Mouse (Mus musculus) stomach, postnatal 0 days (tissue): Measurements from ENCODE around the gene Spata2. TPM values are rescaled to one million over a fixed set of nuclear protein-coding genes. Genes with fewer than 3 reads are reported as not detected.

Experiments used
- ATAC-seq: fragments of 200-750 bp; cut with Nextera tagmentation; 2 replicates; pipeline ENCODE4 v1.8.0; 2017; ENCODE audit not compliant: low FRiP score, low TSS enrichment
- DNase-seq: peaks from one replicate; pipeline ENCODE4 v3.0.0-alpha.2; 2016; ENCODE audit warnings: low spot score
- H3K27ac ChIP-seq: fragments of 300-500 bp; sonication (generic); replicated peaks from 2 replicates; pipeline ENCODE4 v1.5.1; 2014; ENCODE audit warnings: mild to moderate bottlenecking, control low read depth
- H3K27me3 ChIP-seq: fragments of 300-500 bp; sonication (generic); 2 replicates; pipeline ENCODE4 v1.6.1; 2014; ENCODE audit warnings: low read length; ENCODE audit not compliant: control insufficient read depth, insufficient read depth
- H3K36me3 ChIP-seq: fragments of 300-500 bp; sonication (generic); 2 replicates; pipeline ENCODE4 v1.6.1; 2014; ENCODE audit warnings: low read length, mixed read lengths; ENCODE audit not compliant: control insufficient read depth, insufficient read depth
- H3K4me1 ChIP-seq: fragments of 300-500 bp; sonication (generic); replicated peaks from 2 replicates; pipeline ENCODE4 v1.6.1; 2014; ENCODE audit warnings: antibody characterized with exemption; ENCODE audit not compliant: control insufficient read depth, insufficient read depth
- H3K4me2 ChIP-seq: fragments of 300-500 bp; sonication (generic); replicated peaks from 2 replicates; pipeline ENCODE4 v1.6.1; 2014; ENCODE audit warnings: low read depth, mild to moderate bottlenecking, control low read depth, moderate library complexity
- H3K4me3 ChIP-seq: fragments of 300-500 bp; sonication (generic); 2 replicates; pipeline ENCODE4 v1.5.1; 2014; ENCODE audit warnings: low read depth, low read length, control low read depth
- H3K9ac ChIP-seq: fragments of 300-500 bp; sonication (generic); 2 replicates; pipeline ENCODE4 v1.6.1; 2014; ENCODE audit warnings: mild to moderate bottlenecking, low read length, control low read depth, mixed read lengths
- H3K9me3 ChIP-seq: fragments of 300-500 bp; sonication (generic); 2 replicates; pipeline ENCODE4 v1.6.1; 2016; ENCODE audit warnings: low read length; ENCODE audit not compliant: control insufficient read depth
- CTCF ChIP-seq: IDR thresholded peaks from 2 replicates; pipeline ENCODE4 v1.5.1; 2016; ENCODE audit warnings: antibody characterized with exemption, low read depth, mild to moderate bottlenecking, moderate library complexity
- EP300 ChIP-seq: optimal IDR thresholded peaks from 2 replicates; pipeline ENCODE3; 2016; ENCODE audit warnings: antibody characterized with exemption
- WGBS: fragments of 180-500 bp; shearing (Covaris S2); extraction: QIAGEN DNeasy Blood & Tissue Kit; methylation state at CpG from one replicate; pipeline ENCODE4 v1.1.7; 2014; 5-methylcytosine and 5-hydroxymethylcytosine counted together
- polyA plus RNA-seq: library from polyadenylated mRNA; unstranded; fragments of >200 nt; fragmentation: Nextera tagmentation; extraction: Ambion mirVana; gene quantifications from 2 replicates; pipeline ENCODE4 v1.2.1, GENCODE M21; 2015

Spata2 gene
- polyA plus RNA-seq, 1 experiment from 2014 or later = 9.4 TPM

DNA sequence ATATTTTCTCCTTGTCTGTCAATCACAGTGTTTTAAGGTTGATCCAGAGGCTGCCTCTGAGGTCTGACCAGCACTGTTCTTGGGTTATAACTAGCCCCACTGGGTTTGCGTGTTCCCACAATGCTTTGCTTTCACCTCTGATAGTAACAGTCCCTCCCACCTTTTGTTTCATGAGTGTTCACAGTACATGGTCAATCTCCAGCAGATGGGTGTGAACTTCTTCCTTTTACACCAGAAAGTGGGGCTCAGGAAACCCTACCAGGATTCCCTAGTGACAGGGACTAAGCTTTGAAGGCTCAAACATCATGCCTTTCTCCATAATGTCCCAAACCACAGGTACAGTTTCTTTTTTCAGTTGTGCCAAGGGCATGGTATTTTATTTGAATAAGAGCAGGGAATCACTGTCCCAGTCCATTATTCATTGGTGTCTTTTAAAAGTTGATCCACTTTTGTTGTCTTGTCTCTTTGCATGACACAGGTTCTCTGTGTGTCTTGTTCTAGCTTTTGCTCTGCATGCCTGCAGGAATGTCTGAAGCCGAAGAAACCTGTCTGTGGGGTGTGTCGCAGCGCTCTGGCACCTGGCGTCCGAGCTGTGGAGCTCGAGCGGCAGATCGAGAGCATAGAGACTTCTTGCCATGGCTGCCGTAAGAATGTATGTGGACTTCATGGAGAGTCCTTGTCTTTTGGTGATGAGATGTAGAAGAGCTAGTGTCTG is 14.0 kb upstream of the Spata2 start:
- no peaks in the 10 kb centered on the region for H3K9me3 ChIP-seq
- H3K4me2 ChIP-seq = no peak overlapping the region
- TF ChIP-seq CTCF (no peak), EP300 (no peak)
- DNase-seq = no peak
- H3K27ac ChIP-seq = no peak overlapping the region
- no peak for ATAC-seq
- no peak overlapping the region for H3K4me3 ChIP-seq
- H3K27me3 ChIP-seq = no peaks in the 10 kb centered on the region
- H3K9ac ChIP-seq = no peak overlapping the region
- peaks cover 7% of the 10 kb centered on the region; the same call in 1 of the 2 replicates for H3K36me3 ChIP-seq
- peaks cover 2% of the 10 kb centered on the region; the same call in 1 of the 2 replicates for H3K4me1 ChIP-seq
- WGBS = 81% methylated on average over 10 of the region's 10 CpGs

DNA sequence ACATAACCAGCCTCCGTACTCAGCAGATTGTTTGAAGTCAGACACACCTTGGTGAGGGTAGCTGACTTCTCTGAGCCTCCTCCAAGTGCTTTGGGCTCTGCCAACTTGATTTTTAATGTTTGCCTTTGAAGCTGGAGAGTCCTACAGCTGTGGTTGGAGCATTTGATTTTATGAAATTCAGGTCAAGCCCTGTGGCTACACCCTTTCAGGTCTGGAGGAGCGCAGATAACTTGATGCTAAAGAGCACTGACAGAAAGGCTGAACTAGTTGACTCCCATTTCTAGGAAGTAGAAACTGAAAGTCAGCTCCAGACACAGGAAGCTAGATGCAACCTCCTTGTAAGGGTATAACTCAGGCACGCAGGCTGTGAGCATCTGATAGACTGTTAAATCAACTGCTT is 12.4 kb upstream of the Spata2 start:
- Histone ChIP-seq H3K4me1 (peaks cover 2% of the 10 kb centered on the region; the same call in 1 of the 2 replicates), H3K27me3 (no peaks in the 10 kb centered on the region), H3K4me2 (peak overlapping the region; percentile 89), H3K4me3 (no peak overlapping the region), H3K27ac (peak overlapping the region; percentile 65), H3K9me3 (no peaks in the 10 kb centered on the region), H3K36me3 (peaks cover 1% of the 10 kb centered on the region; the same call in 1 of the 2 replicates), H3K9ac (no peak overlapping the region)
- WGBS = 52% methylated on average over 3 of the region's 3 CpGs
- DNase-seq (peak; percentile 21), ATAC-seq (peak; percentile 10; the same call in 1 of the 2 replicates)
- no peak for TF ChIP-seq CTCF

DNA sequence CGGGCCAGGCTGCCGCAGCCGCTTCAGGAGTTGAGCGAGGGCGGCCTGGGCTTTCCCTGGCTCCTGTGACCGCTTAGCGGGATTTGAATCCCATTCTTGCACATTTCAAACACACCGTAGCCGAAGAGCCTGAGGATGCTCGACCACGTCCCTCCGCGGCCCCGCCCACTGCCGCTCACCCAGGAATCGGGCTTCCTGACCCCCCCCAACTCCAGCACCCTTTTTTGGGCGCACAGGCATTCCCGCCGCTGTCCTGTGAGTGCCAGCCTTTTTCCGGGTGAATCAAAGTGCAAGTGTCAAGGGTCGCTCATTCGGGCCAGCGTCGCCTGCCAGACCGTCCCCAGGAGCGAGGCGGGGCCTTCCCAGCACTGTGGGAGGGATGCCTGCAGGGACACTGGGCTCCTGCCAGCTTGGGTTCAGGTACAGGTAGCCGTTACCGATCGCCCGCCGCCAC is 11.2 kb upstream of the Spata2 start:
- Histone ChIP-seq H3K27me3 (no peaks in the 10 kb centered on the region), H3K27ac (peak overlapping the region; percentile 91), H3K9ac (peak overlapping the region; percentile 91), H3K4me2 (peak overlapping the region; percentile 89), H3K9me3 (no peaks in the 10 kb centered on the region), H3K36me3 (no peaks in the 10 kb centered on the region), H3K4me3 (peak overlapping the region; percentile 96), H3K4me1 (peaks cover 2% of the 10 kb centered on the region; the same call in 1 of the 2 replicates)
- peak; percentile 59 for DNase-seq
- TF ChIP-seq EP300 (no peak), CTCF (no peak)
- 0 out of 2 replicates have a peak, but pooled peaks have one; percentile 3 for ATAC-seq
- under 1% methylated on average over 32 of the region's 32 CpGs for WGBS

DNA sequence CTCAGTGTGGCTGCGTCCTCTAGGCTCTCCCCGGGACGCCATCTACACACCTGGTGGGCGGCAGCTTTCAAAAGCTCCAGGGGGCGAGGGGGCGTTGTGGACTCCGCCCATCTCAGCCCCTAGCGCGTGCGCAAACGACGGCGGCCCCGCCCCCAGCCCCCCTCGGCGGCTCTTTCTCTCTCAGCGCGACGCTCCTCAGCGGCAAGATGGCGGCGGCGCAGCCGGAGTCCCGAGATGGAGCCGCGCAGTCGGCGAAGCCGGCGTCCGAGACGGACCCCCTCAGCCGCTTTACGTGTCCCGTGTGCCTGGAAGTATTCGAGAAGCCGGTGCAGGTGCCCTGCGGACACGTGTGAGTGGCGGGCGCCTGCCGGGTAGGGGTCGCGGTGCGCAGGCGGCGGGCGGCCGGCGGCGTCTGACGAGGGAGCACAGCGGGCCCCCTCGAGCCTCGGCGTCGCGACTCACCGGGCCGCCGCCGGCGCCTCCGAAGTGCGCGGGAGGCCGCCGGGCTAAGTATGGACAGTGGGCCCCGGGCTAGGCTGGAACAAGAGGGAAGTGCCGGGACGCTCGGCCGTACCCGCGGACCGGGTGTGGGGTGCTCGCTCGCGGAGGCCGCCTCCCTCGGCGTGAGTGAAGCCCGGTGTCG is 10.7 kb upstream of the Spata2 start:
- ATAC-seq (peak; percentile 80), DNase-seq (peak; percentile 90)
- WGBS = under 1% methylated on average over 76 of the region's 85 CpGs
- H3K36me3 ChIP-seq = no peaks in the 10 kb centered on the region
- peak overlapping the region; percentile 91 for H3K9ac ChIP-seq
- H3K9me3 ChIP-seq = no peaks in the 10 kb centered on the region
- peak overlapping the region; percentile 96 for H3K4me3 ChIP-seq
- peak overlapping the region; percentile 91 for H3K27ac ChIP-seq
- no peaks in the 10 kb centered on the region for H3K27me3 ChIP-seq
- H3K4me2 ChIP-seq = peak overlapping the region; percentile 89
- TF ChIP-seq EP300 (no peak), CTCF (peak; percentile 45)
- H3K4me1 ChIP-seq = peaks cover 2% of the 10 kb centered on the region; the same call in 1 of the 2 replicates

DNA sequence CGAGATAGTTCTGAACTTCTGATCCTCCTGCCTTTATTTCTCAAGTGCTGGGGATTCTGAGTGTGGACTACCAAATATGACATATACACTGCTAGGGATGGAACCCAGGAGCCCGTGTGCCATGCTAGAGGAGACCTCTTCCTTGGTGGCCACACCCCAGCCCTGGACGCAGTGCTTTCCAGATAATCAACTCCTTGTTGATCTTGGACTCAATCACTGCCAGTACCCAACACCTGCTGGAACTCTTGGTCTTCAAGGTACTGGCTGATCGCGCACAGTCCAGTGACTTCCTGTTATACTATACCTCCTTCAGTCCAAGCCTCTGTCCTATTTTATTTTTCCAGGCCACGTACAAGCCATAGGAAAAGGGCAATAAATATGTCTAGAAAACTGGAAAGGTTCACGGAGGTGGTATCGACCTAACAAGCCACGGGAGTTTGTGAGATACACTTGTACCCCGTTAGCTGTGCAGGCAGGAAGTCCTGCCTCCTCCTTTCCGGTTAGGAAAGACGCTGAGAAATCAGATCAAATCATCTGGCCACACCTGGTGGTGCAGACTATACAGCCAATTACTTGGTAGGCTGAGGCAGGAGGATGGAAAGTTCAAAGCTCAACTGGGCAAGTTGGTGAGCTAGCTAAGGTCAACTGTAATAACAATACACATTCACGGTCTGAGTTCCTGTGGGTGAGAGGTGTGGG is 10.0 kb upstream of the Spata2 start:
- peaks cover 2% of the 10 kb centered on the region; the same call in 1 of the 2 replicates for H3K4me1 ChIP-seq
- peak overlapping the region; percentile 89 for H3K4me2 ChIP-seq
- no peaks in the 10 kb centered on the region for H3K36me3 ChIP-seq
- H3K27me3 ChIP-seq = no peaks in the 10 kb centered on the region
- H3K9me3 ChIP-seq = no peaks in the 10 kb centered on the region
- ATAC-seq (peak; percentile 64; the same call in 1 of the 2 replicates), DNase-seq (peak; percentile 34)
- peak overlapping the region; percentile 96 for H3K4me3 ChIP-seq
- peak overlapping the region; percentile 91 for H3K27ac ChIP-seq
- WGBS = 45% methylated on average over 13 of the region's 13 CpGs
- H3K9ac ChIP-seq = peak overlapping the region; percentile 91
- no peak for TF ChIP-seq CTCF
- no peak for TF ChIP-seq EP300
